Mouse (Mus musculus): Measurements from ENCODE around the gene Ttc7.

Ttc7 gene

DNA sequence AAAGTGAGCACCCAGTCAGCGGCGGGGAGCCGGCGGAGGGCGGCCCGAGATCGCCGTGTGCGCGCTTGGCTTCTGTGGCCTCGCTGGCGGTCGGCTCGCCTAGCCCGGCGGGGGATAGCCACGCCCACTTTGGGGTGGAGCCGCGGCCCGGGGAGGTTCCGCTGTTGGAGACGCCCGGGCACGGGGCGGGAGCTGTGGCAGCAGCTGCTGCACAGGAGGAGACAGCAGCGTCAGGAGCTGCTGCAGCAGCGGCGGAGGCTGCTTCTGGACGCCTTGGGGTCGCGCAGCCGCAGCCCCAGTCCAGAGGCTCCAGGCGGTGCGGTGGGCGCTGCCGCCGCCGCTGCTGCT is at the start of gene Ttc7:
Gene Ttc7 (plus strand): TSS at position 181 of the 348 bp plus-strand sequence.
- DNase-seq (ENCODE audit: low spot score in 2 of 2), result peak; percentile 98 to 99

DNA sequence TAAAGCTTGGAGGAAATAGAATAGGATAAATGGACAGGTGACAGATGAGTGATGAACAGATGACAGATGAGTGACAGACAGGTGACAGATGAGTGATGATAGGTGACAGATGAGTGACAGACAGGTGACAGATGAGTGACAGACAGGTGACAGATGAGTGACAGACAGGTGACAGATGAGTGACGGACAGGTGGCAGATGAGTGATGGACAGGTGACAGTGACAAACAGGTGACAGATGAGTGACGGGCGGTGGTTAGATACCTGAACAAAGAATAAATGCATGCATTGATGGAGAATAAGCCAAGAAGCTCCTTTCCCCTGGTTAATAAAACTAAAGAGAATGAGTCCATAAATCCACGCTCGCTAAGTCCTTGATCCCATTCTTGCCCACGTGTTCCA is 47.7 kb upstream of the Ttc7 start:
- no peak for DNase-seq (ENCODE audit: low spot score in 2 of 2)

DNA sequence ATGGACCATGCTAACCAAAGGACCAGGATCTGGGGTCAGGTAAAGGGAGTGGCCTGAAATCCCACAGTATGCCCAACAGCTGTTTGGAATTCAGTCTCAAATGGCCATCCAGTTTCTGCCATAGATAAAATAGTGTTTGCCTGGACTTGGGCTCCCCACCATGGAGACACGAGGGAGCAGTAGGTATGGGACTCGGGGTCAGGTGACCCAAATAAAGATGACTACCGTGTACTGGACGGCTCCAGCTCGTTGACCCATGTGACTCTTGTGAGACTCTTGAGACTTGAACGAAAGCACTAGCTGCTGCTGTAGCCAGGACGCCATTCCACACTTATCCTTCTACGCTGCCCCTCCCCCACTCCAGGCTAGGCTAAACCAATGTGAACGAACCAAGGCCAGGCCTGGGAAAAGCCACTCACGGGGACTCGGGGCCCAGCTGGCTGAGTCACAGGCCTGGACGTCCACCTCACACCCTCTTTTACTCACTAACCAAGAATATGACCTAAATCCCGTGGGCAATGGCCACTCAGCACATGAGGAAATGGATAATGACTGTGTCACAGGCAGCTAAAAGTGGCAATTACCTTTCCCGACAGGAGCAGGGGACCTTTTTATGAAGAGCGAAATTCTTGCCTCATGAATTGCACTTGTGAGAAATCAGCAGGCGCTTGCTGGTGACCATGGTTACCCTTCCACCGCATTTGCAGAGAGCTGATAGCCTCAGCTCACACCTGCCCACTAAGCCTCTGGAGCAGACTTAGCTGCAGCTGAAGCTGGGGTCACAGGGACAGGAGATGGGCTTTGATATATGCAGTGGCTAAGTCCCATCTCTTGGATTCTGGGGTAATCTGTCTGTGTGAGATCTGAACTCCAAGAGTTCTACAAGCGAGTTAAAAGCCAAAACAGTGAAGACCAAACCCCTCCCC is 45.7 kb upstream of the Ttc7 start:
- no peak for DNase-seq (ENCODE audit: low spot score in 2 of 2)

DNA sequence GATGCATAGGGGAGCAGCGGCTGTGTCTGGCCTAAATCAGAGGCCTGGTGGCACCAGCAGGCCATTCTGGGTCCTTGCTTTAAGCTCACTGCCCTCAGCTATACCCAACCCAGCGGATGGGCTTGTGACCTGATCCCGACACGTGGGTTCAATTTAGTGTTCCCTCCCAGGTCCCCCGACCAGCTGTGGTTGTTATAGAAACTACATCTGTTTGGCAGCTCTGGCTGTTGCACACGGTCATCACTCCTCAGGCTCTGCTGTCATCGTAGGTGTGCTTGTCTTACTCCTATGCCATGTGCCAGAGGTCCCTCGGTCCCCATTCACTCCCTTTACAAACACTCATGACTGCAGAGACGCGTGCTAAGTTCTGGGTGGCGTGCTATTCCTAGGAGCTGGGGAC is 44.9 kb upstream of the Ttc7 start:
- no peak for DNase-seq (ENCODE audit: low spot score in 2 of 2)

DNA sequence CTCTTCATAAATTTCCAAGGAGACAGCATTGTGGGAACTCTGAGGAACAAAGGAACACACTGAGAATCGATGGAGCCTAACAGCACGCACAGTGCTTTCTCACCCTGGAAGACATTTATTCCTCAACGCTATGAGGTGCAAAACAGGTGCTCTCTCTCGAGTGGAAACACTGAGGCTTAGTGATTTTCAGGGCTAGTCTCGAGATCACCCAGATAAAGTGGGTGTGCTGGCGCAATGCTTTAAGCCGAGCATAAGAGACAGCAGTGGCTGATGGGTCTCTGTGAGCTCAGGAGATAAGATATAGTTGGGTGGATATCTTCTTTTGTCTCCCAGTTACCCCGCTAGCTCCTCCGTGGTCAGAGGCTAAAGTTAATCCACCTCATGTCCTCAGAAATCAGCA is 36.6 kb upstream of the Ttc7 start:
- DNase-seq (ENCODE audit: low spot score in 2 of 2), result no peak

DNA sequence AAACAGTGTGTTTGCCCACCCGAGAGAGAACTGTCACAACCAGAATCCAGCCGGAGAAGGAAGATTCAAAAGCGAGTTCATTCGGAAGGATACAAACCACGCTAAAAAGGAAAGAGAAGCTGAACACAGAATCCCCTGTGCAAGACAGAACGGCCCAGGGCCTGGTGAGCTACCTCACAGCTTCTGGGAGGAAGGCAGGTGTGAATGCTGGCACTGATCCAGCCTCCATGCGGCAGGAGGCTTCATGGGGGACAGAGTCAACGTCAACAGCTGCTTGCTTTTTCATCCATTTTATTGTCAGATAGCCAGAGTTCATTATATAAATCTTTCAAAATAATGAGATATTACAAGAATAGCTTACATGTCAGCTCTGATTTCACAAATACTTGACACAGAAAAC is 28.3 kb upstream of the Ttc7 start:
- no peak for DNase-seq (ENCODE audit: low spot score in 2 of 2)

DNA sequence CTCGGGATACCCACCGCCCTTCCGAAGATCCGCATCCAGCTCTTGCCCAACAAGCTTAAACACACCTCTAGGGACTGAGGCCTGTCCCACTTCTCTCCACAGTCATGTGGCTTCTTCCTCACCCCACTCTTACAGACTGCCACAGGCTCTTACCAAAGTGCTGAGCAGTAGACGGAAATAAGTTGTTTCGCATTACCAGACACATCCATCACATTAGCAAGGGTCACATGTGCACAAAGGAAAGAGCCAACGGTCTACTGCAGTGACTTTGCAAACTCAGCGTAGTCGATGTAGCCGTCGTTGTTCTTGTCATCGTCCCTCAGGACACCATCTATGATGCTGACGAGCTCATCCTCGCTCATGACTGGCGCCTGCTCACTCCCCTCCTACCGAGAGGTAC is 27.0 kb upstream of the Ttc7 start:
- no peak for DNase-seq (ENCODE audit: low spot score in 2 of 2)

DNA sequence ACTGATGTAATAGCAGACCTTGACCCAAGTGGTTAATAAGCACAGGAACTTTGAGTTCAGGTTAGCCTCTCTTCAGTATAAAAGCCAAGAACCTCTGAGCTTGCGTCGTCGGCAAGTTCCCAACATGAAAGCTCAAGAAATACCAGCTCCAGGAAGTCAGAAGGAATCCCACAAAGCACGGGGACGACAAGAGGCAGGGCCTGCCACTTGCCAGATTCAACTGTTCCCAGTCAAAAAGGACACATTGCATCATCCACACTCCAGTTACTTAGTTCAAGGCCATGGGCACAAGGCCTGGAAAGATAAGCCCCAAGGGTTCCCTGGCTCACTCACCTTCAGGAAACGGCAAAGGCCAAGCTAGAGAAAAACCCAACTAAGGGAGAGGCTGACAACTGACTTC is 19.3 kb upstream of the Ttc7 start:
- no peak for DNase-seq (ENCODE audit: low spot score in 2 of 2)

DNA sequence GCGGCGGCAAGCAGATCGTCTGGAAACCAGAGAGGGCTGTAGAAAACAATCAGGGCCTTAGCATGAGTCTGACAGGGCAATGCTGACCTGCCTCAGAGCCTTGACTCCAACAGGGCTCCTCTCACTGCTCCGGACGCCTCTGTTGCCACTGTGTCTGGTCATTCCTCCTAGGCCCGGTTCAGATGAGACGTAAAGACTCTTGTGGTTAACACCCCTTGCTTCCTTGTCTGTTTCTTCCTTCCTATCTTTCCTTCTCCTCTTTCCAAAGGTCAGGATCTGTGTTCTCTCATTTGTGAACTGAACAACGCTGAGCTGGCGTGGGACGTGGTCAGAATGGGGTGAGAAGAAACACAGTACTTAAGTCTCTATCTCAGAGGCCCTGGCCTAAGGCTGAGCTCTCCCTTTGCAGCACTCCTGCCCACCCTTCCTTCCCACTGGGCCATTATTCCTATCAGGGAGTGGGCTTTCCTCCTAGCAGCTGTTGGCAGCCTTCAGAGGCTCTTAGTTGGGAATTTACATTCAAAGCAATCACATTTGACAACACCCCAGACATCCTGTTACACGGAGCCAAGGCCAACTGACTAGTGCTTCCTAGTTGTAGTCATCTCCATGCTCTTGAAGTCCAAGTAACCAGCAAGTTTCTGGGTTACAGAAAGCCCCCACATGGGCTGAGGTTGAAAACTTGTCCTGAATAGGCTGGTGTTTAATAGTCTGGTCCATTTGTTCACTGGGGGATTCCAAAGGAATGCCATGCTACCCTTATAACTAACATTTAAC is 18.4 kb upstream of the Ttc7 start:
- DNase-seq (ENCODE audit: low spot score in 2 of 2), result no peak

DNA sequence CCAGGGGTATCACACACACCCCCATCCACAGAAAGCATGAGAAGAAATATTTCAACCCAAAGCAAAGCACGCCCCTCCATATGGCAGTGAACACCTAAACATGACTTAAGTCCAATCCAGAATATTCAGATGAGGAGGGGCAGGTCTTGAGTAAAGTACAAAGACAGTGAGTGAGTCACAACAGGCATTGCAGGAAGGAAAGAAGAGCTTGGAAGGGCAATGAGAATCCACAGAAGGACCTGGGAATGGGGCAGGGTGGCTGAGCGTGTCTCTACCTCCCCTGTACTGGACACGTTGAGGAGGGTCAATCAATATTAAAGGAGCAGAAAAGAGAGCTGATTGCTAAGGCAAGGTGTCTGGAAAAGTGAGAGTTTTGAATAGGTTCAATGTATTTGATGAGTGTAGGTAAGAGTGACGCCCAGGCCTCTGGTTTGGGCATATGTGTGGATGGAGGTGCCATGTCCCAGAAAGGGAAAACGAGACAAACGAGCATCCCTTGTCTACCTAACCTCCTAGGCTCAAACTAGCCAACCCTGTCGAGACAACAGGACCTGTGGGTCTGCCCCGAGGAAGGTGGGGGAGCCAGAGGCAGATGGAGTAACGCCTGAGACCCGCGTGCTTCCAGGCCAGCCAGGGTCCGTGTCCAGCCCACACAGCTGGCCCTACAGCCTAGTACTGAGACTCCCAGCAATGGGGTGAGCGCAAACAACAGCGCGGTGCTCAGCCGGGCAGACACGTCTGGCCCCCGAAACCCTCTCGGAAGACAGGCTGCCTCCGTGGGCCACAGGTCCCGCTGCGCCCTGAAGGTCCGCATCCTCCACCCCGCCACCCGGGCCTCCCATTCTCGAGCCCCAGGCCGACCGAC is 17.5 kb upstream of the Ttc7 start:
- DNase-seq (ENCODE audit: low spot score in 2 of 2), result no peak

DNA sequence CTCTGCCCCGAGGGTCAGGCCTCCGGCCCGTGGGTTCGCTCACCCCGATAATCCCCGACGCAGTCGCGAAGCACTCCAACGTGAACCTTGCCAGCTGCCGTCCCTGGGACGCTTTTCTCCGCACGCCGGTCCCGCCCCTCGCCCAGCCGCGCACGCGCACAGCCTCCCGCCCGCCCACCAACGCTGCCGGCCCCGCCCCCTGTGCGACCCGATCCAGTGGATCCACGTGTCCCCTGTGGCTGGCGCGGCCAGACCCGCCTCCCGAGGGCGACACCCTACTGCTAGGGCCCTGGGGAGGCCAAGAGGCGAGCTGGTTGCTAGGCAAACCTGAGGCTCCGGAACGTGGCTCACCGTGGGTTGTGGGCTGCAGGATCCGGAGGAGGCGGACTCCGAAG is 16.9 kb upstream of the Ttc7 start, which contains the start of gene Mcfd2:
Gene Mcfd2 (minus strand): TSS at position 144 of the 395 bp plus-strand sequence.
- DNase-seq (ENCODE audit: low spot score in 2 of 2), result peak; percentile 93 to 96

DNA sequence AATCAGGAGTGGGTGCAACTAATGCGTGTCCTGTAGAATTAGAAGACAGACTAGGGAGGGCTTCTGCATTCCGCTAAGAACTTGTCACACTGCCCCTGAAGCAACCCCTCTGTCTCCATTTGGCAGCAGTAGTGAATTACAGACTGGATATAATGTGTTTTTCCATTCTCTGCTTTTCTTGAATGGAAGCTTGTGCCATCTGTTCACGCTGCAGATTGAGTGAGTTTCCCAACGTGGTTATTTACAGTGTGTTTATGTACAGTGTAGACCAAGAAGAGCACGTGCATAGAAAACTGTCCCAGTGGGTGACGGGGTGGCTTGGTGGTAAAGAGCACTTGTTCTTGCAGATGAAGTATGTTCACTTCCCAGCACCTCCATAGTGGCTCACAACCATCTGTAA is 13.2 kb upstream of the Ttc7 start:
- no peak for DNase-seq (ENCODE audit: low spot score in 2 of 2)

DNA sequence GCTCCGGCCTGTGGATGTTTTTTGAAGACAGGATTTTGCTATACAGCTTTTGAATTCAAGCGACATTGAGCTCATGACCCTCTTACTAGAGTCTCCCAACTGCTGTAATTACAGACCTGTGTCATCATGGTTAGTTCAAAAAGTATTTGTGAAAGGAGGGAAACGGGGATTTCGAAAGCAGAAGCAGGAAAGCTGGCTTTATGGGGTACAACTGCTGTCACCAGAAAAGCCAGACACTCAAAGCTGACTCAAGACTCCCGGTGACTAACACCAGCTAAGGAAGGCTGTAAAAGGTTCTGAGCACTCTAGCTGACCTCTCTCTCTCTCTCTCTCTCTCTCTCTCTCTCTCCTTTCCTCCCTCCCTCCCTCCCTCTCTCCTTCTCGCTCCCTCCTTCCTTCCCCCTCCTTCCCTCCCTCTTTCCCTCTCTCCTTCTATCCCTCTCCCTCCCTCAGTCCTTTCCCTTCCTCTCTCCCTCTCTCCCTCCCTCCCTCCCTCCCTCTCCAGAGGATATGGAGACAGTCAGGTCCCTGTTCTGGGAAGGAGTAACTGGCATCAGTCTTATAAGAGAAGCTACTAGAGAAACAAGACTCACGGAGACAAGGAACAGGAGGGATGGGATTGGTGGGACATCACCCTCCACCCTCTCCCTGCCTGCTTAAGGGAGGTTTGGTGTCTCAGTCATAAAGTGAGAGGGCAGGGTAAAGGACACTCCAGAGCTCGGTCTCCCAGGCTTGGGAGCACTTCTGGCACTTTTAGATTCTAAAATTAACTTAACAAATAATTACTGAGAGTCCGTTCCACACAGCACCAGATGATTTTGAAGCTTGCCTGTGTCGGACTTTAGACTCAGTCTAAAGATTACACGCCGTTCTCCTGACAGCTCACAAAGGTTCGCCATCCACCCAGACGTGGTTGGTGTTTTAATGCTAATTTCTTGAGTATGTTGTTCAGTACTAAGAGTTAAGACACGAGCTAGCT is 7.0 kb upstream of the Ttc7 start:
- no peak for DNase-seq (ENCODE audit: low spot score in 2 of 2)

DNA sequence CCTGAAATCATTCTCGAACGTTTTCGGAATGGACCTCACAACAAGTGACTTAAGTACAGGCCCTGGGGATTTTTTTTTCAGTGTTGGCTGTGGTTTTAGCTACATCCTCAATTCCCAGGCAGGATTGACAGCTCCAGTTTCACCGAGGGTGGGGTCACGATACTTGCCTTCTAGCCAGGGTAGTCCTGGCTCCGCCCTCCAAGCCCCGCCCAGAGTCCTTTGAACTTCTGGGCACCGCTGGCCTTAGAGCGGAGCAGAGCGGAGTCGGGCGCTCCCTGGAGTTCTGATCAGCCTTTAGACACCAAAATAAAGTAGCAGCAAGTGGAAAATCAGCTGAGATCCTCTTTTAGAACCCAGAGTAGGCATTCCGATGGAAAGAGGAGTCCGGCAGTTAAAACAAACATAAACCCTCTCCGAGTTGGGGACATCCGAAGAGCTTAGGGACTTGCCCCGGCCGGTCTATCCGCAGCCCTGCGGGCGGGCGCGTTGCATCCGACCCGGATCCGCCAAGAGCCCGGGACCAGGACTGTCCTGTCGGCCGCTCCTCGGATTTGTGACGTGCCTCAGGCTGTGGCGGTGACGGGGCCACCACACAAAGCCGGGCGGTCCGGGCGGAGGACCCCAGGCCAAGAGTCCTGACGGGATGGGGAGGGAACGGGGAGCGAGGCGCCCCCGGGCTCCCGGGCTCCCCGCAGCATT is 530 bp upstream of the Ttc7 start:
- DNase-seq (ENCODE audit: low spot score in 2 of 2), result peak; percentile 83 to 88

DNA sequence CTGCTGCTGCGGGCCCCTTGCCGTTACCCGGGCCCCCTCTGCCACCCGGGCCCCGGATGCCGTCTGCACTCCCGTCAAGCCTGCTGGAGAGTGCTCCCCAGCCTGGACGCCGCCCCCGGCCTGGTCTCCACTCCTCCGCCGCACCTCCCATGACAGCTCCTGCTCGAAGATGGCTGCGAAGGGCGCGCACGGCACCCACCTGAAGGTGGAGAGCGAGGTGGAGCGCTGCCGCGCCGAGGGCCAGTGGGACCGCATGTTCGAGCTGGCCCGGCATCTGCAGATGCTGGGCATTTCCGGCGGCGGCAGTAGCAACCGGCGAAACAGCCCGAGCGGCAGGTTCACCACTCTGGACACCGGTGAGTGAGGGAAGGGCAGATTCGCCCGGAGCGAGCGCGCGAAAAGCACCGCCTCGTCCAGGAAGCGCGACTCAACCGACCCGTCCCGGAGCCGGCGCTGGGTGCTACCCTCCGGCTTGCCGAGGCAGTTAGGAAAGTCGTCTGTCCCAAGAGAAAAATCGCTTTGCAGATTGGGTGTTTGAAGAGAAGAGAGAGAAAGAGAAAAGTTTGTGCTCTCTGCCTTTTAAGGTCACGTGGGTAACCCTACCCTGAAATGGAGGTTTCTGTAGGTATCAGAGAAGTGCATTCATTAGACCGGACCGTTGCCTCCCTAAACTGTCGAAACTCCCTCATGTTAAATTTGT is 519 bp downstream of the Ttc7 start:
- peak; percentile 66 to 73 for DNase-seq (ENCODE audit: low spot score in 2 of 2)

DNA sequence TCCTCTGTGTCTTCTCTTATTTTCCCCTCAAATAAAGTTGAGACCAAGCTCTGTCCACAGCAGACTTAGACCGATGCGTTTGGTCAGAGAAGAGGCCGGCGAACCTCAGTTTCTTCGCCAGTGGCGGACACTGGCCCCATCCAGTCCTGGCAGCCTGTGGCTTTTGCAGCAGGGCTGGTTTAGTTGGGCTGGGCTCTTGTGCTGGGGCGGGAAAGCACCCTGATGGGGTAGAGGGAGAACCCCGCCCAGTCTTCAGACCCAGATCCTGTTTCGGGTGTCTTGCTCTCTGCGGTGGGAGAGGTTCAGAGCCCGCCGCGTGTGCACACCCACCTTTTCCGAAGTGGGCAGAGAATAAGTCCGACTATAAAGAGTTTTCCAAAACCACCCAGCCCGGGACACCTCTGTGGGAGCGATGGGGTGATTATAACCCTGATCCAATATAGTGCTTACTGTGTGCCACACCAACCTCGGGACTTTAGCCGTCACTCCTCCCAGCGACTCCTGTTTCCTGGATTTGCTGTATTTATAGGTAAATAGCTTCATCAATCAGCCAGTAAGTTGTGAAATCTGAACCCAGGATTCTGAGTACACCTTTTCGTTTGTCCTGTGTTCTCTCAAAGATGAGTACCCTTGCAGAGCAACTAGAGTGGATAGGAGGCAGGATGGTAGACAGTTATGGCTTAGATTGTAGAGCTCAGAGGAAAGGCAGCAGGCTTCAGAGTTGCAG is 1.2 kb downstream of the Ttc7 start:
- DNase-seq (ENCODE audit: low spot score in 2 of 2), result no peak

DNA sequence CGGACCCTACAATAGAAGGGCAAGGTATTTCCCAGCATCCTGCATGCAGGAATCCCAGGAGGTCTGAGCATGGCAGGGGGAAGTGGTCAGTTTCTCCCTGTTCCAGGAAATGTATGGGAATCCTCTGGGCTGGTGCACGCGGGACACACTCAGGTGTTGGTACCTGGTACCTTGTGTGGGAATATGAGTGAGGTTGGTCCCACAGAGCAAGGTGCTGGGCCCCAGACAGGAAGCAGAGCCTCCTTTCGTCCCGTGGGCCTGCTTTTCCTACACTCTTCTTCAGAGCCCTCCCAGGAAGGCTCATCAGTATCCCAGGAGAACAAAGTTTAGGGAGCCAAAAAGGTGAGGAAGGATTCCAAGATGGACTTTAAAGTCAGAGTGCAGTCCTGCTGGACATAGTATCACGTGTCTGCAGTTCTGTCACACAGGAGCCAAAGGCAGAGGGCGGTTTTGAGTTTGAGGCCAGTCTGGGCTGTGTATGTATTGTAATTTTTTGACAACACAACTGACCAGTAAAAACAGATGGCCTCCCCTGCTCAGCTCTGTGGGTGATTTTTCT is 1.9 kb downstream of the Ttc7 start:
- no peak for DNase-seq (ENCODE audit: low spot score in 2 of 2)

DNA sequence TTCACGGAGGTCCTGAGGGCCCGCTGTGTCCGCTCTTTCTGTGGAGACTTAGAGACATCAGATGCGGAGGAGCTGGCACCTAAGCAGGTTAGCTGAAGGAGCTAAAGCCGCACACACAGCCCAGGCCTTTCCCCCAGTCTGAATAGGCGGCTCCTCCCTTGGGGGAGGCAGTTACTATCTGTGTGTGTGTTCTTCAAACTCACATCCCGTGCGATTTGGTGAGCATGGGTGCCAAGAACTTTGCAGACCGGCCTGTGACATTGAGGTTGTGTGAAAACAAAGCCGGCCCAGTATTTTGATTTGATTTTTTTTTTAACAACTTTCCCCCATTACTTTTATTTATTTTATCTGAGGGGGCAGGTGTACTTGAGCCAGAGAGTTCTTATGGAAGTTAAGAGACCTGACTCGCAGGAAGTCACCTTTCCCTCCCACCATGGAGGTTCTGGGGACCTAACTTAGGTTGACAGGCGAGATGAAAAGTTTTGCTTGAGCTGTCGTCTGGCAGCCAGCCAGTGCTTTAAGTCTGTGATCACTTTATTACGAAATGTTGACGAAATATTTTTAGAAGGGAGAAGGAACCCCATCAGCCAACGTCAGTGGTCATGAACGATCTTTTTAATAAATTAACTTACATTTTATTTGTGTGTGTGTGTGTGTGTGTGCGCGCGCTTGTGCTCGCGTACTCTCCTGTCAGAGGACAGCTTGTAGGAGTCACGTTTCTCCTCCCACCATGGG is 3.2 kb downstream of the Ttc7 start:
- no peak for DNase-seq (ENCODE audit: low spot score in 2 of 2)
